Mouse (Mus musculus) neural tube, embryonic 10.5 days (tissue): ENCODE results near the gene Ctns.
A peak's percentile ranks its signal among the peaks of the same experiment; 100 is the strongest.

ENCODE experiments used
- DNase-seq: peaks from one replicate; pipeline ENCODE4 v3.0.0-alpha.2; 2017; ENCODE audit warnings: low spot score; ENCODE audit errors: extremely low spot score

The Ctns gene

DNA sequence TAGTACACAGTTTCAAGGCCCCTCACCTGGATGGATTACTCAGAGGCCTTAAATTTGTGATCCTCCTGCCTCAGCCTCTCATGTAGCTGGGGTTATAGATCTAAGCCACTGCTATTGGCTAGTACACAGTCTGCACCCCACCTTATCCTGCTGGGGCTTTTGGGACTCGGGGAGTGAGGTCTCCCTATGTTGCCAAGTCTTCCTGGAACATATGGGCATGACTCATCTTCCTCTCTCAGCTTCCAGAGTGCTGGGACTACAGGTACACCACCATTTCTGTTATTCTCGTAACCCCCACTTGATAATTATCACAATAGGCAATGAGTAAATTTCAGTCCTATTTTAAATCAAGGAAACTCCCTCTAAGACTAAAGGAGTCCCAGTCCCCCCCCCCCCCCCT is 4.4 kb downstream of the Ctns start:
- no peak for DNase-seq

DNA sequence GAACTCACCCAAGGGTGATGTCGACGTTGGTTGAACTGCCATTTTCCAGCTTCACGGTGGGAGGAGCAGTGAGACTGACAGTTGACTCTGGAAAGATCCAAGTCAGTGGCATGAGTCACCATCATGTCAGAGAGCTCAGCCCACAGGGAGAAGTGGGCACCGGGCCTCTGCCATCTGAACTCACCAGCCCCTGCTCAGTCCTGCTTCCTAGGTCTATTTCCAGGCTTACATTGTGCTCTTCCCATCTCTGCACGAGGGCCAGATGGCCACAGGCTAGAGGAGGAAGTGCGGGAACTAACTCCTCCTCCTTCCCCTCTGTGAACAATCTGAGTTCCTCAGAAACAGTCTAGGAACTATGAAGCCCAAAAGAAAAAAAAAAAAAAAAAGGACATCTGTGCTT is 5.8 kb downstream of the Ctns start:
- no peak for DNase-seq

DNA sequence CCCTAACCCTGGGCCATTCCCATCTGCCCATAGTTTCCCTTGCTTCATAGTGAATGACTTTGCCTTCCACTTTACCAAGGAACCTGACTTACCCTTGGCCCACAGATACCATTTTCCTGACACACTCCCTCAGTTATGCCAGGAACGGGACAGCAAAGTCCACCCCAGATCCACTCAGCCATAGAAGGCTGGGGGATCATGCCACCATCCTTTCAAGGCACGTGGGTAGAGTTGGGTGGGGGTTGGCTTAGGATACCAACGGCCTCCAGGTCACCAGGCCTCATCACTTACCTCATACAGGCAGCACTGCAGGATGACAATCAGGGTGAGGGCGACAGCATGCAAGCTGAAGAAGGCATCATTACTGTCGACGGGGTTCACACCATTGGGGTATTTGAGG is 11.6 kb downstream of the Ctns start:
- no peak for DNase-seq

DNA sequence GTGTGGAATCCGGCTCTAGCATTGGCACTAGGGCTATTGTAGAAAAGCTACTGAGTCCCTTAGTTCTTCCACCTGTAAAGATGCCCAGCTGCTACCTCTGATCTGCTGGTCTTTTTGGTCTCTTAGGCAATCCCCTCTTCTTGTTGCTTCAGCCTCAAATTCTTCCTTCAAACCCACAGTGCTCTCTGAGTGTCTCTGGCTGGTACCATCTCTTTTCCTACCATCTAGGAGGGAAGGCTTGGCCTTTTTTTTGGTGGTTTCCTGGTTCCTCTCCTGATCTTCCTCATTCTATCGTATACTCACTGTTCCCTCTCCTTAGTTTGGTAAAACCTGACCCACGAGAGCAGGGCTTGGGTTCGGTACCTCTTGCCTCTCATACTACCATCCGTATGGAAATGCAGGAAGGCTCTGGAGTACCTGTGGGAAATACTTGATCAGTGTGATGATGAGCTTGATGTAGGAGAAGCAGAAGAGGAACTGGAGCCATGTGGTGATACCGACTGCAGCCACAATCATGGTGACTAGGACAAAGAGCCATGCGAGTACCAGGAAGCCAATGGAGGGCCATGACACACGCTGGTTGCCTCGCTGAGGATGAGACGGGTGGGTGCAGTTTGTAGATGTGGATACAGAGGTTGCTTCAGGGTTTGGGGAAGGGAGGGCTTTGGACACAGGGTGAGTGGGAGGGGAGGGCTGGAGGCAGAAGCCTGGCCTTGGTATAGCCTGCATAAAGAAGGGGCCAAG is 12.8 kb downstream of the Ctns start:
- no peak for DNase-seq

DNA sequence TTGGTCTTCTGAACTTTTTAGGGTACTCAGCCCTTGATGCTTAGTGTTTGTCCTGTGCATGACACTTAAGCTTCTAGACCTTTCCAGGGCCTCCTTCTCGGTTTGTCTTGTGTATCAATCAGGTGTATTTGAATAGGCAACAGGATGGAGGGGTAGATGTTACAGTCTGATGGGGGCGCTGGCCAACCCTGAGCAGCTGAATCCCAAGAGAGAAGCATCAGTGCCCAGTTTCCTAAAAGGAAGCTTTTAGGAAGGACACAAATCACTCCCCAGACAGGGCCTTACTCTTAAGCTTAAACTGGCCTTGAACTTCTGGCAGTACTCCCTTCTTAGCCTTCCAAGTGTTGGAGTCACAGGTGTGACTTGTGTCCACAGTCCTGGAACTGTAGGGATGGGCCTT is 20.9 kb downstream of the Ctns start:
- DNase-seq = no peak

DNA sequence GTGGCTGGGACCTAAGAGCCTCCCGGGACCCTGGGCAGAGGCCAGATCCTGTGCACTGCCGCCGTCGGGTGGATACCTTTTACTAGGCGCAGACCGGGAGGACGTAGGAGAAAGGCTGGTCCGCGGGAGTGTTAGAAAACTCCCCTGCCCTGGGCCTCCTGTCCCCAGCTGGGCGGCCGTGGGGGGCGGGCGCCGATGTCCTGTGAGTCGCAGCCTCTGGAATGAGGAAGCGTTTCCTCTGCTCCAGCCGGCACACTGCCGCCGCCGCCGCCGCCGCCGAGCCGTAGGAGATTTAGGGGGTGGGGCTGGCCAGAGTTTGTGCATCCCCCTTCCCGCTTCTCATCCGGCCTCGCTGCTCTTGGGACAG is 21.4 kb downstream of the Ctns start:
- peak; percentile 84 for DNase-seq

GRCm38 (mm10) chr11:73176608-73177508 is 22.0 kb downstream of the Ctns start, which contains the start of the genes Emc6 and Tax1bp3:
Gene Emc6, minus strand, starts transcription at chr11:73177037.
Gene Tax1bp3, plus strand, starts transcription at chr11:73177083.
- peak; percentile 94 for DNase-seq

DNA sequence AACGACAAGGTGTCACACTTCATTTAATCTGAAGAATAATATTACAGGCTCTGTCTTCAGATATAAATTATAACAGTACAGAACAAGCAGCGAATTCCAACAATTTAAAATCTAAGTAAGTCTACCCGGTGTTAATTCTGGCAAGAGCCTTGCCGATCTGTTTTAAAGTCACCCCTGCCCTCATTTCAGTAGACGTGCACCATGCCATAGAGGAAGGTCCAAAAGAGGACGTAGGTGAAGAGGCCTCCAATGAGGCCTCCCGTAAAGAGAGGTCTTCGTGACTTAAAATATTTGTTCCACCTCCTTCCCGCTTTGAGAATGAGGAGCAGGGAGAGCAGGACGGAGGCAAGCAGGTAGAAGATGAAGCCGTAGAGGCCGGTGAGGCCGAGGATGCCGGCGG is 22.7 kb downstream of the Ctns start:
- no peak for DNase-seq

DNA sequence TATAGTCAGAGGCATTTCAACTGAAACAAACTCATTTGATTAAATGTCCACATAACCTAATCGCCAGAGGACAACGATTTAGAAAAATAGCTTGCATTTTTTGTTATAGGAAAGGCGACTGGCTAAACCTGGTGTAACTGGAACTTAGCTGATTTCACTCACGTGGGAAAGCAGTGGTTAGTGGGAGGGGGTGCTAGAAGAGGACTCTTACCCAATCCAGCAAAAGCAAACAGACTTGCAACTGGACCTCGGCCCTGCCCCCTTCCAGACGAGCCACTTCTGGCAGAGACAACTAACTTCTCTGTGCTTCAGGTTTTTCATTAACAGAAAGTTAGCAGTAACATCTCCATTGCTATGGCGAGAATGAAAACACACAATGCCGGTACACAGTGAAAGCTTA is 23.2 kb downstream of the Ctns start:
- no peak for DNase-seq

DNA sequence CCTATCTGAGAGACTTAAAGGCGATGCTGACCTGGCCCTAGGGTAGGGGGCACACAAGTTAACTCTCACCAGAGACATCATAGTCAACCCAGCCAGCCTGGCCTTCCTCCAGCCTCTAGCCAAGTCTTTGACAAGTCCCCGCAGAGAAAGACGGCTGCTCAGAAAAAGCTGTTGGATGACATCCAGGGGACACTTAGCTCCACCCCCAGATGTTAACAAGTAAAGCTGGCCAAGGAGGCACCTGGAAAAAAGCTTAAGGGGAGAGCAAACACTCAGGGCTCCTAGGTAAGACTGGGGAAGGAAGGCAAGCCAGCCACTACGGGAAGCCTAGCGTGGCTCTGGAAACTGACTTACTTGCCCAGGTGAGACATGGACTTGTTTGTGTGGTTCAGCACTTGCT is 26.7 kb downstream of the Ctns start:
- no peak for DNase-seq

GRCm38 (mm10) chr11:73169231-73169630 is 29.6 kb downstream of the Ctns start:
- peak; percentile 48 for DNase-seq

DNA sequence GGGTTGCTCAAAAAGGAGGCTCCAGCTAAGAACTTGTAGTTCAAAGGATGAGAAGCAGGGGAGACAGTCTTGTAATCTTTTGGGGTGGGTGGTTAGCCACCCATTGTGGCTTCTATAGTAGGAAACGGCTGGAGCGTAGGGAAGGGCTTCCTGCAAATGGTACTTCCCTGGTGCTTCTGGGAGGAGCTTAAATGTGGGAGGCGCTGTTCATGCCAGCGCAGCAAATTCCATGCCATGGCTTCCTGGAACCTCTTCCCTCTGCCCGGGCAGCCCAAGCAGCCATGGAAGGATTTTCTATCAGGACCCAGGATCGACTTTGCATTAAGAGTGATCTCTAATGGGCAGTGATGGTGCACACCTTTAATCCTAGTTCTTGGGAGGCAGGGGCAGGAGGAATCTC is 30.3 kb downstream of the Ctns start:
- no peak for DNase-seq

GRCm38 (mm10) chr11:73168071-73168470 is 30.8 kb downstream of the Ctns start:
- DNase-seq = no peak

DNA sequence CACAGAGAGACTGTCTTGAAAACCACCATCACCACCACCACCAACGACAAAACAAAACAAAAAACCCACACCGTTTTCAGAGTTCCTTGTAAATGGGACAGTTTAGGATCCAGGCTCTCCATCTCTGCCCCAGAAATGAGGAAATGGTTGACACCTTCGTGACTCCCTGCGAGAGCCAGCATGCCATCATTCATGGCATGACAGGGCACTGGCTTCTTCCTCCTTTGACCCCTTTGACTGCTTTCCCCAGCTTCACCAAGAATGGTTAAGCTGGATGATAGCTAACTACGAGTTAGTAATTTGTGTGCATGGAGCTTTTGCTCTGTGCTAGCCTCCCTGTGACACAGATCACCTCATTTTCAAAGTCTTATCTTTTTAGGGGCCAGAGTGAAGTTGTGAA is 36.6 kb downstream of the Ctns start:
- DNase-seq = no peak

DNA sequence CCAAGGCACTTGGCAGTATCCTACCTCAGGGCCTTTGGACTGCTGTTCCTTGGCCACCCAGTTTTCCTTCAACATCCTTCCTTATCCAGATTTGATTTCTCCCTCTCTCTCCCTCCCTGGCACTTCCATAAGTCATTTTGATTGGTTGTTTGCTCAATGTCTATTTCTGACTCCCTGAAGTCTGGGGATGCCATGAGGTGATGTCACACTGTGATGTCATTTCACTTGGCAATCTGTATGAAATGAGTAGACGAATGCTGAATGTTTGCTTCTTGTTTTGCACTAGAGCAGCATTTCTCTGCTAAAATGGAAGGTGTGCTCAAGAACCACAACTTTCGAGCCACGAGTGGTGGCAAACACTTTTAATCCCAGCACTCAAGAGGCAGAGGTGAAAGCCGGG is 37.2 kb downstream of the Ctns start:
- DNase-seq = no peak

DNA sequence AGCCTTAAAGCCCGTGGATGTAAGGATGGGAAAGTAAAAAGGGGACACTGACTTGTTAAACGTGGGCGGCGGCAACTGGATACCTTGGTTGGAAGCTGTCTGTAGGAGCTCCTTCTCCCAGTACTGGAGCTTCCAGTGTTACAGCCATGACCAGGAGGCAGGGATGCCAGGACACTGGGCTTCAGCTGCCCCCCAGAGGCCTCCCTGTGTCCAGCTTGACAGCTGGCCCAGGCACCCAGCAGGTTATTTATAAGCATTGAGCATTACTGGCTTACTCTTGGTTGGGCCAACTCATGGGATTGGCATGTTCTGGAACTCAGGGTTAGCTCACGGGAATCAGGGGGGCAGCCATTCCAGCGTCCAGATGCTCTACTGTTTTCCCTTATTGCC is 38.0 kb downstream of the Ctns start:
- DNase-seq = no peak

DNA sequence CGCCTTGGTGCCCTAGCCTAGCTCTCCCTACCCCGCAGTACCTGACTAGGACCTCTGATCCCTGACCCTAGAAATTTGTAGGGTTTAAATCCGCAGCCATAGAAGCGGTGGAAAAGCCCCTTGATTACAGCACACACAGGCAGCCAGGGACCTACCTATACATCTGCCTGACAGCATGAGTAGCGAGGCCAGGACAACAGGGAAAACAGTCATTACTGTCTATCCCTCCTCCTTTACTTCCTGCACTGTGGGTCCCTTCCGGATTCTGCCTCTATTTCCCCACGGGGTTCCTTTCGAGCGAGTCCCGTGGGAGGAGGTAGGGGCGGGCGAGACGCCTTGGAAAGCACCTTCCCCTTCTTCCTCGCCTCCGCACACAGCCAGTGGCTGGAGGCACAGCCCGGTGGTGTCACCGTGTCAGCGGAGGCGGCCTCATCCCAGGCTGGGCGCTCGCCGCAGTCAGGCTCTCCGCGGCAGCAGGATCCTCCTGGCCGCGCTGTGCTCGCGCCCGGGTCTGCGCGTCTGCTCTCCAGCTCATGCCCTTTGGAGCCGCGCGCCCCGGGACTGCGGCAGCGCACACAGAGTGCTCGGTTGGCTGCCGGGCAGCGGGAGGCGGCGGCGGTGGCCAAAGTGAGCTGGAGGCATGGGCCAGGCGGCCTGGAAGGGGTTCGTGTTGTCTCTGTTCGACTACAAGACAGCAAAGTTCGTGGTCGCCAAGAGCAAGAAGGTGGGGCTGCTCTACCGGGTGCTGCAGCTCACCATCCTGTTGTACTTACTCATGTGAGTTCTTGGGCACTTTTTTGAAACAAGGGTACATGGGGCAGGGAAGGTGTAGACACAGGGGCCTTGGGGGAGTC is 38.7 kb downstream of the Ctns start, which contains the start of gene P2rx5:
P2rx5 (plus strand) TSS at position 465 of the 854 bp plus-strand sequence.
- DNase-seq = peak; percentile 58

DNA sequence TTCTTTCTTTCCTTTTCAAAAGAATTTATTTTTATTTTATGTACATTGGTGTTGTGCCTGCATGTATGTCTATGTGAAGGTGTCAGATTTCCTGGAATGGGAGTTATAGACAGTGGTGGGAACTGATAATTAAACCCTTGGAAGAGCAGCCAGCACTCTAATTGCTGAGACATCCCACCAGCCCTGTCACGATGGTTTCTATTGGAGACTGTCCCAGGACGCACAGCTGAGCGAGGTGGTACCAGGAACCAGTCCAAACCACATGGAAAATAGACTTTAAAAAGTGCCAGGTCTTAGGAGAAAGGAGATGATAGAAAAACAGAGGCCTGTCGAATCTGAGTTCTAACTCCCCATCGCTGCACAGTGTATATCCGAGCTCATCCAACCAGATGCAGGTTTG is 43.8 kb downstream of the Ctns start:
- DNase-seq = no peak

GRCm38 (mm10) chr11:73148209-73148608 is 50.6 kb downstream of the Ctns start:
- DNase-seq = no peak

GRCm38 (mm10) chr11:73146975-73147365 is 51.9 kb downstream of the Ctns start:
- DNase-seq = no peak
